15 mouse cellular contexts compared by ENCODE assay signal in the genomic region with DNA sequence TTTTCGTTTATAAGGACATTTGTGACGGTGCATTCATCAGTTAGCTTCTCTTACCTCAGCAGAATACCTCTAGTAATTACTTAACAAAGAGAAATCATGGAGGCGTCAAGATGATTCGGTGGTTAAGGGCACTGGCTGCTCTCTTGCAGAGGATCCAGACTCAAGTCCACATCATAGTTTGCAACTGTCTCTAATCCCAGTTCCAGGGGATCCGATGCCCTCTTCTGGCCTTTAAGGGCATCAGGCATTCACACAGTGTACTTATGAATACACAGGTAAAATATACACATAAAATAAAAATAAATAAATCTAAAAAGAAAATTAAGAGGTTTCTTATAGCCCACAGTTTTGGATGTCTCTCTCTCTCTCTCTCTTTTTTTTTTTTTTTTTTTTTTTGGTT. TPM values are rescaled to one million over a fixed set of nuclear protein-coding genes. Genes with fewer than 3 reads are reported as not detected.
A peak's percentile ranks its signal among the peaks of the same experiment; 100 is the strongest.
DNase-seq lines count a peak whose midpoint lies in the region; TF ChIP-seq lines count a peak whose summit lies in the region.
"Had no signal": no experiment of that assay in that cellular context is flagged by ENCODE, and none has a peak within 500 bp of the region (broad histone marks: within the 10 kb centered on the region; RNA-seq: fewer than 3 reads in every experiment).

No protein-coding gene starts in this region.

- no peak for DNase-seq in layer of hippocampus, adult 2 months (ENCODE audit: low spot score in 2 of 2)
- DNase-seq in layer of hippocampus, adult 11-12 months (ENCODE audit: low spot score) = no peak
- DNase-seq in CD4-positive helper T cell, adult 2 months (ENCODE audit: low read depth, low spot score) = peak; percentile 47
- no peak for DNase-seq in ES-E14 (ENCODE audit: low read depth, low spot score)
- DNase-seq in naive thymus-derived CD4-positive, alpha-beta T cell, adult 2 months (ENCODE audit: low read depth) = peak; percentile 53
- no peak for DNase-seq in right cerebral cortex, postnatal 10 days (ENCODE audit: low spot score in 2 of 2)
- DNase-seq in layer of hippocampus, adult 9-10 months (ENCODE audit: low spot score) = no peak
- DNase-seq: cerebellum, adult 11-12 months; kidney, adult 9 months; midbrain, embryonic 14.5 days had no signal

- in situ Hi-C loops in ES-E14 (cut with MboI; ENCODE audit: low sequenced_read_pairs in 2 of 2, unreplicated experiment in 2 of 2) = no loop called here

- peaks cover 1 to 13% of the 10 kb centered on the region in 2 experiments; a peak in 2 of 4 replicates for H3K4me1 ChIP-seq in ES-E14 (ENCODE audit: control insufficient read depth in 2 of 2, insufficient read depth in 2 of 2, low read length in 2 of 2, poor library complexity in 1 of 2)

- peak; percentile 48 for TF ChIP-seq CTCF in layer of hippocampus, adult 2 months (conservative IDR thresholded peaks at IDR 0.05)

- no peaks in the 10 kb centered on the region for H3K9me3 ChIP-seq in ES-E14 (ENCODE audit: control insufficient read depth, insufficient read depth, low read depth, low read length)
- H3K9me3 ChIP-seq: embryonic facial prominence, embryonic 13.5 days; hindbrain, embryonic 13.5 days; limb, embryonic 12.5 days; liver, embryonic 15.5 days had no signal

- no peak overlapping the region for H3K27ac ChIP-seq in layer of hippocampus, adult 2 months
- no peak overlapping the region for H3K27ac ChIP-seq in ES-E14 (ENCODE audit: insufficient read depth, low read depth, low read length, poor library complexity, severe bottlenecking)
- H3K27ac ChIP-seq: embryonic facial prominence, embryonic 13.5 days; hindbrain, embryonic 13.5 days; limb, embryonic 12.5 days; liver, embryonic 15.5 days; macrophage had no signal

- no peak overlapping the region for H3K9ac ChIP-seq in ES-E14 (ENCODE audit: insufficient read depth, low read depth, low read length, poor library complexity, severe bottlenecking)
- H3K9ac ChIP-seq: embryonic facial prominence, embryonic 13.5 days; hindbrain, embryonic 13.5 days; limb, embryonic 12.5 days; liver, embryonic 15.5 days had no signal

- H3K36me3 ChIP-seq in ES-E14 (ENCODE audit: control insufficient read depth, insufficient read depth, low read length, poor library complexity, severe bottlenecking) = no peaks in the 10 kb centered on the region
- H3K36me3 ChIP-seq: embryonic facial prominence, embryonic 13.5 days; hindbrain, embryonic 13.5 days; limb, embryonic 12.5 days; liver, embryonic 15.5 days had no signal

- H3K4me3 ChIP-seq in layer of hippocampus, adult 2 months = no peak overlapping the region
- H3K4me3 ChIP-seq in ES-E14 (ENCODE audit: insufficient read depth in 1 of 2, low read depth in 1 of 2, low read length in 2 of 2, poor library complexity in 1 of 2, severe bottlenecking in 1 of 2) = no peak overlapping the region
- H3K4me3 ChIP-seq: embryonic facial prominence, embryonic 13.5 days; hindbrain, embryonic 13.5 days; limb, embryonic 12.5 days; liver, embryonic 15.5 days had no signal

TF ChIP-seq in ES-E14, 5 proteins besides CTCF, POLR2A, EP300 and RAD21:
- TF ChIP-seq ZC3H11A (IDR thresholded peaks at IDR 0.05; ENCODE audit: borderline replicate concordance, low read depth, low read length) (no peak), ZNF384 (IDR thresholded peaks at IDR 0.05; ENCODE audit: low read depth, low read length) (0 out of 2 replicates have a peak, but pooled peaks have one; percentile 36)

RNA-seq across cellular contexts. Expression of a gene that starts 5.0 kb away (rescaled TPM):
- total RNA-seq in layer of hippocampus, adult 2 months (2021) = 10 to 100 TPM; 23.6 to 27.3 TPM
- total RNA-seq in ES-E14 (2012; rRNA removed) = 15.6 and 17.2 TPM in 2 replicates

RNA-seq across cellular contexts. Expression of a gene that starts 11.8 kb away (rescaled TPM):
- 10 to 100 TPM; 12.7 to 19.3 TPM for total RNA-seq in layer of hippocampus, adult 2 months (2021)
- total RNA-seq in ES-E14 (2012; rRNA removed) = 20.6 and 33.8 TPM in 2 replicates

RNA-seq across cellular contexts. Expression of a gene that starts 37.6 kb away (rescaled TPM):
- 1 to 10 TPM; 2.0 to 2.3 TPM for total RNA-seq in layer of hippocampus, adult 2 months (2021)
- 1.4 and 3.5 TPM in 2 replicates for total RNA-seq in ES-E14 (2012; rRNA removed)

Comparison
In these comparisons a context has a peak if more than half of its experiments do, and no peak if none do; other contexts are left out.
1. DNase-seq: peak in CD4-positive helper T cell, adult 2 months (single experiment) and naive thymus-derived CD4-positive, alpha-beta T cell, adult 2 months (single experiment); none in layer of hippocampus, adult 2 months (0 of 2), layer of hippocampus, adult 11-12 months (single experiment), ES-E14 (single experiment), right cerebral cortex, postnatal 10 days (0 of 2) and layer of hippocampus, adult 9-10 months (single experiment).